Mouse (Mus musculus) kidney, postnatal 0 days (tissue): ENCODE measurements at regions not wholly inside any gene's neighbourhood (a gene's known extent, or its start where the extent isn't known, plus 50 kb on each side); places are given as distances from the start of the nearest gene placed in this dataset.

Source experiments
- ATAC-seq: fragments of 200-750 bp; cut with Nextera tagmentation; replicated peaks from 2 replicates; pipeline ENCODE4 v1.8.0; 2017; ENCODE audit warnings: low read depth, moderate number of reproducible peaks, moderate TSS enrichment, moderate library complexity; ENCODE audit not compliant: low FRiP score
- DNase-seq: peaks from one replicate; pipeline ENCODE4 v3.0.0-alpha.2; 2016; ENCODE audit warnings: low spot score
- H3K27ac ChIP-seq: fragments of 300-500 bp; sonication (generic); 2 replicates; pipeline ENCODE4 v1.5.1; 2014; ENCODE audit warnings: mild to moderate bottlenecking
- H3K27me3 ChIP-seq: fragments of 300-500 bp; sonication (generic); 2 replicates; pipeline ENCODE4 v1.6.1; 2014; ENCODE audit warnings: low read length, mixed read lengths; ENCODE audit not compliant: insufficient read depth
- H3K36me3 ChIP-seq: fragments of 300-500 bp; sonication (generic); 2 replicates; pipeline ENCODE4 v1.6.1; 2014; ENCODE audit warnings: low read length, mixed read lengths; ENCODE audit not compliant: insufficient read depth
- H3K4me1 ChIP-seq: fragments of 300-500 bp; sonication (generic); replicated peaks from 2 replicates; pipeline ENCODE4 v1.6.1; 2014; ENCODE audit warnings: antibody characterized with exemption, low read length, mixed read lengths; ENCODE audit not compliant: insufficient read depth
- H3K4me2 ChIP-seq: fragments of 300-500 bp; sonication (generic); 2 replicates; pipeline ENCODE4 v1.6.1; 2014; ENCODE audit warnings: mild to moderate bottlenecking, low read length, moderate library complexity, mixed read lengths
- H3K4me3 ChIP-seq: fragments of 300-500 bp; sonication (generic); replicated peaks from 2 replicates; pipeline ENCODE4 v1.5.1; 2014; ENCODE audit warnings: low read depth, low read length
- H3K9ac ChIP-seq: fragments of 300-500 bp; sonication (generic); 2 replicates; pipeline ENCODE4 v1.6.1; 2014; ENCODE audit warnings: low read depth, low read length
- H3K9me3 ChIP-seq: fragments of 300-500 bp; sonication (generic); replicated peaks from 2 replicates; pipeline ENCODE4 v1.6.1; 2016; ENCODE audit warnings: low read length, inconsistent platforms, mixed read lengths
- CTCF ChIP-seq: IDR thresholded peaks from 2 replicates; pipeline ENCODE4 v1.5.1; 2016; ENCODE audit warnings: antibody characterized with exemption, low read depth, mild to moderate bottlenecking, moderate library complexity
- WGBS: fragments of 180-500 bp; shearing (Covaris S2); extraction: QIAGEN DNeasy Blood & Tissue Kit; methylation state at CpG from one replicate; pipeline ENCODE4 v1.1.7; 2014; 5-methylcytosine and 5-hydroxymethylcytosine counted together

- Histone ChIP-seq H3K27ac (no peak overlapping the region), H3K4me1 (no peaks in the 10 kb centered on the region), H3K4me3 (no peak overlapping the region), H3K27me3 (no peaks in the 10 kb centered on the region), H3K9ac (no peak overlapping the region), H3K4me2 (no peak overlapping the region), H3K9me3 (no peaks in the 10 kb centered on the region), H3K36me3 (no peaks in the 10 kb centered on the region)
- WGBS: 42% methylated on average over 4 of the region's 4 CpGs
- no peak for TF ChIP-seq CTCF
- no peak for DNase-seq
- ATAC-seq: no peak
Measured at GRCm38 (mm10) chr6:15501063-15501462, 219.4 kb upstream of the Mdfic start.

GRCm38 (mm10) chr6:15509314-15509713 lies 211.1 kb upstream of the Mdfic start:
- 65% methylated on average over 2 of the region's 2 CpGs for WGBS
- no peak for ATAC-seq
- H3K4me1 ChIP-seq: no peaks in the 10 kb centered on the region
- no peaks in the 10 kb centered on the region for H3K36me3 ChIP-seq
- H3K9ac ChIP-seq: no peak overlapping the region
- no peak overlapping the region for H3K4me3 ChIP-seq
- TF ChIP-seq CTCF: no peak
- no peak overlapping the region for H3K4me2 ChIP-seq
- DNase-seq: no peak
- H3K9me3 ChIP-seq: no peaks in the 10 kb centered on the region
- no peaks in the 10 kb centered on the region for H3K27me3 ChIP-seq
- H3K27ac ChIP-seq: no peak overlapping the region

- no peaks in the 10 kb centered on the region for H3K36me3 ChIP-seq
- no peak overlapping the region for H3K27ac ChIP-seq
- no peaks in the 10 kb centered on the region for H3K9me3 ChIP-seq
- ATAC-seq: no peak
- no peak overlapping the region for H3K9ac ChIP-seq
- no peaks in the 10 kb centered on the region for H3K4me1 ChIP-seq
- H3K4me2 ChIP-seq: no peak overlapping the region
- no peak for DNase-seq
- no peaks in the 10 kb centered on the region for H3K27me3 ChIP-seq
- no peak for TF ChIP-seq CTCF
- no peak overlapping the region for H3K4me3 ChIP-seq
- WGBS: 72% methylated on average over 2 of the region's 2 CpGs
Measured at GRCm38 (mm10) chr6:15537279-15537678, 183.2 kb upstream of the Mdfic start.

GRCm38 (mm10) chr6:15541969-15542368 lies 178.5 kb upstream of the Mdfic start:
- 70% methylated on average over 4 of the region's 4 CpGs for WGBS
- H3K4me3 ChIP-seq: no peak overlapping the region
- no peak overlapping the region for H3K4me2 ChIP-seq
- H3K27me3 ChIP-seq: no peaks in the 10 kb centered on the region
- no peaks in the 10 kb centered on the region for H3K9me3 ChIP-seq
- DNase-seq: no peak
- no peaks in the 10 kb centered on the region for H3K4me1 ChIP-seq
- TF ChIP-seq CTCF: no peak
- no peaks in the 10 kb centered on the region for H3K36me3 ChIP-seq
- H3K27ac ChIP-seq: no peak overlapping the region
- ATAC-seq: no peak
- H3K9ac ChIP-seq: no peak overlapping the region

- ATAC-seq: no peak
- WGBS: 77% methylated on average over 14 of the region's 14 CpGs
- Histone ChIP-seq H3K27ac (no peak overlapping the region), H3K9me3 (no peaks in the 10 kb centered on the region), H3K4me3 (no peak overlapping the region), H3K36me3 (no peaks in the 10 kb centered on the region), H3K9ac (no peak overlapping the region), H3K4me1 (no peaks in the 10 kb centered on the region), H3K27me3 (no peaks in the 10 kb centered on the region), H3K4me2 (no peak overlapping the region)
- TF ChIP-seq CTCF: no peak
- DNase-seq: peak; percentile 63
Measured at GRCm38 (mm10) chr6:15543516-15544080, 176.9 kb upstream of the Mdfic start.

GRCm38 (mm10) chr6:15548833-15549232 lies 171.6 kb upstream of the Mdfic start:
- no peak for ATAC-seq
- no peak for DNase-seq
- Histone ChIP-seq H3K9ac (no peak overlapping the region), H3K27me3 (no peaks in the 10 kb centered on the region), H3K4me2 (no peak overlapping the region), H3K4me3 (no peak overlapping the region), H3K27ac (no peak overlapping the region), H3K4me1 (no peaks in the 10 kb centered on the region), H3K9me3 (no peaks in the 10 kb centered on the region), H3K36me3 (no peaks in the 10 kb centered on the region)
- 63% methylated on average over 2 of the region's 2 CpGs for WGBS
- TF ChIP-seq CTCF: no peak

- Histone ChIP-seq H3K9ac (no peak overlapping the region), H3K9me3 (no peaks in the 10 kb centered on the region), H3K4me1 (no peaks in the 10 kb centered on the region), H3K4me2 (no peak overlapping the region), H3K27me3 (no peaks in the 10 kb centered on the region), H3K4me3 (no peak overlapping the region), H3K27ac (no peak overlapping the region), H3K36me3 (no peaks in the 10 kb centered on the region)
- 67% methylated on average over 1 of the region's 1 CpGs for WGBS
- TF ChIP-seq CTCF: peak; percentile 39
- ATAC-seq: no peak
- no peak for DNase-seq
Measured at GRCm38 (mm10) chr6:15592780-15593179, 127.7 kb upstream of the Mdfic start.
